Mouse (Mus musculus) kidney, embryonic 14.5 days (tissue): Measurements from ENCODE around the gene Atxn7. TPM values are rescaled to one million over a fixed set of nuclear protein-coding genes. Genes with fewer than 3 reads are reported as not detected.
"Not testable (repeated sequence)": the region's sequence is repeated elsewhere in the genome, so short reads cannot be mapped to it uniquely, and the experiment has no call there.

ENCODE experiments used
- ATAC-seq: fragments of 200-750 bp; cut with Nextera tagmentation; 2 replicates; pipeline ENCODE4 v1.8.0; 2017; ENCODE audit warnings: moderate number of reproducible peaks, mild to moderate bottlenecking, moderate TSS enrichment, moderate library complexity; ENCODE audit not compliant: low FRiP score, low TSS enrichment
- H3K27ac ChIP-seq: fragments of 300-500 bp; sonication (generic); 2 replicates; pipeline ENCODE4 v1.5.1; 2014; ENCODE audit warnings: low read depth, mild to moderate bottlenecking, low read length, moderate library complexity, mixed read lengths
- H3K27me3 ChIP-seq: fragments of 300-500 bp; sonication (generic); 2 replicates; pipeline ENCODE4 v1.6.1; 2014; ENCODE audit warnings: mild to moderate bottlenecking, low read length; ENCODE audit not compliant: control insufficient read depth, insufficient read depth
- H3K36me3 ChIP-seq: fragments of 300-500 bp; sonication (generic); 2 replicates; pipeline ENCODE4 v1.6.1; 2014; ENCODE audit warnings: low read length, mixed read lengths; ENCODE audit not compliant: control insufficient read depth, insufficient read depth
- H3K4me1 ChIP-seq: fragments of 300-500 bp; sonication (generic); 2 replicates; pipeline ENCODE4 v1.6.1; 2014; ENCODE audit warnings: low read length, mixed read lengths; ENCODE audit not compliant: control insufficient read depth, insufficient read depth
- H3K4me2 ChIP-seq: fragments of 300-500 bp; sonication (generic); replicated peaks from 2 replicates; pipeline ENCODE4 v1.6.1; 2014; ENCODE audit warnings: low read depth, mild to moderate bottlenecking, low read length
- H3K4me3 ChIP-seq: fragments of 300-500 bp; sonication (generic); 2 replicates; pipeline ENCODE4 v1.5.1; 2014; ENCODE audit warnings: mild to moderate bottlenecking, low read length
- H3K9ac ChIP-seq: fragments of 300-500 bp; sonication (generic); 2 replicates; pipeline ENCODE4 v1.6.1; 2014; ENCODE audit warnings: low read depth, mild to moderate bottlenecking, low read length, moderate library complexity
- H3K9me3 ChIP-seq: fragments of 300-500 bp; sonication (generic); 2 replicates; pipeline ENCODE4 v1.6.1; 2016; ENCODE audit warnings: low read length; ENCODE audit not compliant: control insufficient read depth
- WGBS: fragments of 180-500 bp; shearing (Covaris S2); extraction: QIAGEN DNeasy Blood & Tissue Kit; methylation state at CpG from one replicate; pipeline ENCODE4 v1.1.7; 2014; 5-methylcytosine and 5-hydroxymethylcytosine counted together
- polyA plus RNA-seq: library from polyadenylated mRNA; unstranded; fragments of >200 nt; fragmentation: Nextera tagmentation; extraction: Ambion mirVana; gene quantifications from 2 replicates; pipeline ENCODE4 v1.2.1, GENCODE M21; 2014

Gene Atxn7
- polyA plus RNA-seq, 1 experiment from 2014 or later: 7.1 TPM

DNA sequence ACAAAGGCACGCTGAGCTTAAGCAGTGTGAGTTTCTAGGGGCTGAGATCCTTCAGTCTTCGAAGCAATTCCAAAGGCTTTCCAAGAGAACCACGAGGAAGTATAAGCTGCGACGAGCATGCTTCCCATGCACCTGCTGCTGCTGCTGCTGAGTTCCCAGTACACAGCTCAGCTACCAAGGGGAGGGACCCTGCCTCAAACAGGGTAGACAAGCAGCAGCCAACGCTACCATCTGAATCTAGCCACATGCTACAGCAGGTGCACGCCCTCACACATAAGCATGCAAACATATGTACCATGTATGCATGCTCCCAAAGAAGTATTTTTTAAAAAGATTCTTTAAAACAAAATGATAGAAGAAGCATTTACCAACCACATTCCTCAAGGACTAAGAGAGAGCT is 12.9 kb upstream of the Atxn7 start:
- 97% methylated on average over 7 of the region's 7 CpGs for WGBS
- Histone ChIP-seq H3K4me2 (no peak overlapping the region), H3K27ac (no peak overlapping the region), H3K9me3 (no peaks in the 10 kb centered on the region), H3K9ac (no peak overlapping the region), H3K4me3 (no peak overlapping the region), H3K27me3 (no peaks in the 10 kb centered on the region), H3K4me1 (no peaks in the 10 kb centered on the region), H3K36me3 (peaks cover 47% of the 10 kb centered on the region)
- ATAC-seq: no peak

DNA sequence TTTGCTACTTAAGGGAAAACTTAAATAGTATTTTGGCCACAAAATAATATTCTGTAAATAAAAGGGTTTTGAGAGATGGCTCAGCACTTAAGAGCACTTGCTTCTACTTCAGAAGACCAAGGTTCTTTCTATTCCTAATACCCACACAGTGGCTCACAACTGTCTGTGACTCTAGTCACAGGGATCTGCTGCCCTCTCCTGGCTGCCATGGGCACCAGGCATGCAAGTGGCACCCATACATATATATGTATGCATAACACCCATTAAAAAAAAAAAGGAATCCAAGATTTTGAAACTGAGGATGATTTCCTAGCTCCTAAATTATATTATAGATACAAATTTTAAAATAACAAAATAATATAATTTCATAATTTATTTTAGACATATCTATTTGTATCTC is 10.8 kb upstream of the Atxn7 start:
- no peaks in the 10 kb centered on the region for H3K27me3 ChIP-seq
- peaks cover 47% of the 10 kb centered on the region for H3K36me3 ChIP-seq
- H3K4me1 ChIP-seq: no peaks in the 10 kb centered on the region
- H3K4me2 ChIP-seq: no peak overlapping the region
- no peaks in the 10 kb centered on the region for H3K9me3 ChIP-seq
- H3K9ac ChIP-seq: no peak overlapping the region
- no peak overlapping the region for H3K27ac ChIP-seq
- ATAC-seq: no peak
- H3K4me3 ChIP-seq: no peak overlapping the region

- WGBS: 100% methylated on average over 3 of the region's 3 CpGs
- not testable (repeated sequence) for H3K4me3 ChIP-seq, ATAC-seq, H3K4me2 ChIP-seq, H3K4me1 ChIP-seq, H3K9ac ChIP-seq, H3K27me3 ChIP-seq, H3K9me3 ChIP-seq, H3K27ac ChIP-seq
- peaks cover 52% of the 10 kb centered on the region for H3K36me3 ChIP-seq
Measured at GRCm38 (mm10) chr14:13952151-13952550, 9.1 kb upstream of the Atxn7 start.

DNA sequence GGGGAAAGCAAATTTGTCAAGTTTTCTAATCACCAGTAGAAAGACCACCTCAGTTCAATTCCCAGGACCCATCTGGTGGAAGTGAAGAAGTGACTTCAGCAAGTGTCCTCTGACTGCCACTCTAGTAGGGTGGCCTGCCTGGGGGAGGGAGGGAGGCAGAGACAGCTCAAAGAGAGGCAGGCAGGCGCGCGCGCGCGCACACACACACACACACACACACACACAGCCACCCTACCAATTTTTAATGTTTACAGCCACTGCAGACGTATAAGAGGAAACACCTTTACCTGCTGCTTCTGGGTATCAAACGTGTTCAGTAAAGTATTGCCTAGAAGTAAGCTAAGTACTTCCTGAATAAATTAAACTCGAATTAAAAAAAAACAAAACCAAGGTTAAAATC is 1.2 kb upstream of the Atxn7 start:
- Histone ChIP-seq H3K27me3 (no peaks in the 10 kb centered on the region), H3K4me1 (peaks cover 12% of the 10 kb centered on the region), H3K27ac (peak overlapping the region; percentile 90; the same call in 1 of the 2 replicates), H3K36me3 (peaks cover 7% of the 10 kb centered on the region; the same call in 1 of the 2 replicates), H3K9ac (peak overlapping the region; percentile 98), H3K9me3 (no peaks in the 10 kb centered on the region), H3K4me3 (peak overlapping the region; percentile 69), H3K4me2 (peak overlapping the region; percentile 59)
- WGBS: 2% methylated on average over 9 of the region's 9 CpGs
- ATAC-seq: peak; percentile 41

GRCm38 (mm10) chr14:13960482-13961325 is 536 bp upstream of the Atxn7 start:
- peak overlapping the region; percentile 59 for H3K4me2 ChIP-seq
- peaks cover 4% of the 10 kb centered on the region; the same call in 1 of the 2 replicates for H3K36me3 ChIP-seq
- no peaks in the 10 kb centered on the region for H3K9me3 ChIP-seq
- peaks cover 12% of the 10 kb centered on the region for H3K4me1 ChIP-seq
- peak; percentile 84 for ATAC-seq
- H3K9ac ChIP-seq: peak overlapping the region; percentile 98
- no peaks in the 10 kb centered on the region for H3K27me3 ChIP-seq
- peak overlapping the region; percentile 90 for H3K27ac ChIP-seq
- 1% methylated on average over 61 of the region's 75 CpGs for WGBS
- H3K4me3 ChIP-seq: peak overlapping the region; percentile 69

GRCm38 (mm10) chr14:13962476-13962875 is 1.2 kb downstream of the Atxn7 start:
- Histone ChIP-seq H3K4me3 (no peak overlapping the region), H3K27ac (no peak overlapping the region), H3K9ac (no peak overlapping the region), H3K4me2 (no peak overlapping the region), H3K9me3 (no peaks in the 10 kb centered on the region), H3K27me3 (no peaks in the 10 kb centered on the region), H3K36me3 (no peaks in the 10 kb centered on the region), H3K4me1 (peaks cover 12% of the 10 kb centered on the region)
- ATAC-seq: no peak
- 95% methylated on average over 6 of the region's 6 CpGs for WGBS

DNA sequence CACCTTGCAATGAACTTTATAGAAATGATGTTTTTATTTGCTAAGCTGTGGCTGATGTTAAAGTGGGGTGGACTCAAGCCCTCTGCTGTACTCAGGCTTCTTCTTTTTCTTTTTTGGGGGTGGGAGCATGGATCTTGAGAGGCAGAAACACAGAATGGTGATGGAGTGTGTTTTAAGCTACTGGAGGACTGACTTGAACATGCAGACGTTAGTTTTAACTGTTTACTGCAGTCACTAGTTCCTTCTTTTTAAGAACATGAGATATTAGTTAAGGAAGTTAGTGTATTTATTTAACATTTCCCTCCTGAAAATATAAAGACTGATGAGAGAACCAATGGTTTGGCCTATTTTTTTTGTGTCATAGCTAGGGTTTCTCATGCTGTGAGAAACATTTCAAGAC is 2.3 kb downstream of the Atxn7 start:
- no peak for ATAC-seq
- Histone ChIP-seq H3K27ac (no peak overlapping the region), H3K36me3 (no peaks in the 10 kb centered on the region), H3K4me3 (no peak overlapping the region), H3K9ac (no peak overlapping the region), H3K9me3 (no peaks in the 10 kb centered on the region), H3K27me3 (no peaks in the 10 kb centered on the region), H3K4me1 (peaks cover 12% of the 10 kb centered on the region), H3K4me2 (no peak overlapping the region)
- 43% methylated on average over 1 of the region's 1 CpGs for WGBS

- 41% methylated on average over 1 of the region's 1 CpGs for WGBS
- Histone ChIP-seq H3K36me3 (no peaks in the 10 kb centered on the region), H3K4me3 (no peak overlapping the region), H3K27me3 (no peaks in the 10 kb centered on the region), H3K27ac (no peak overlapping the region), H3K4me2 (no peak overlapping the region), H3K4me1 (no peaks in the 10 kb centered on the region), H3K9ac (no peak overlapping the region), H3K9me3 (no peaks in the 10 kb centered on the region)
- no peak for ATAC-seq
Measured at GRCm38 (mm10) chr14:13967607-13968006, 6.4 kb downstream of the Atxn7 start.

GRCm38 (mm10) chr14:13968476-13968875 is 7.2 kb downstream of the Atxn7 start:
- no peaks in the 10 kb centered on the region for H3K4me1 ChIP-seq
- H3K36me3 ChIP-seq: no peaks in the 10 kb centered on the region
- H3K9me3 ChIP-seq: no peaks in the 10 kb centered on the region
- ATAC-seq: no peak
- H3K27me3 ChIP-seq: no peaks in the 10 kb centered on the region
- no peak overlapping the region for H3K4me2 ChIP-seq
- H3K27ac ChIP-seq: no peak overlapping the region
- WGBS: 73% methylated on average over 5 of the region's 5 CpGs
- no peak overlapping the region for H3K9ac ChIP-seq
- H3K4me3 ChIP-seq: no peak overlapping the region
